Mouse (Mus musculus): Measurements from ENCODE around the gene Tex46.
A peak's percentile ranks its signal among the peaks of the same experiment; 100 is the strongest.

Gene Tex46

DNA sequence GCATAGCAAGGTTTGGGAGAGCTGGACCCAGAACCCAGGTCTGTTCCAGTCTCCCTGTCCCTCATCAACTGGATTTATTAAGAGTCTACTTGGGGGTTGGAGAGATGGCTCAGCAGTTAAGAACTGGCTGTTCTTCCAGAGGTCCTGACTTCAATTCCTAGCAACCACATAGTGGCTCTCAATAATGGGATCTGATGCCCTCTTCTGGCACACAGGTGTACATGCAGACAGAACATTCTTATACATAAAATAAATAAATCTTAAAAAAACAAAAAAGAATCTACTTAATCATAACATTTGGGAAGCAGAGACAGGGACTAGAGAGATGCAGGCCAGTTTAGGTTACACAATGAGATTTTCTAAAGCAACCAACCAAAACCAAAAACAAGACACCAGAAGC is 25.8 kb downstream of the Tex46 start:
- no peak for DNase-seq

DNA sequence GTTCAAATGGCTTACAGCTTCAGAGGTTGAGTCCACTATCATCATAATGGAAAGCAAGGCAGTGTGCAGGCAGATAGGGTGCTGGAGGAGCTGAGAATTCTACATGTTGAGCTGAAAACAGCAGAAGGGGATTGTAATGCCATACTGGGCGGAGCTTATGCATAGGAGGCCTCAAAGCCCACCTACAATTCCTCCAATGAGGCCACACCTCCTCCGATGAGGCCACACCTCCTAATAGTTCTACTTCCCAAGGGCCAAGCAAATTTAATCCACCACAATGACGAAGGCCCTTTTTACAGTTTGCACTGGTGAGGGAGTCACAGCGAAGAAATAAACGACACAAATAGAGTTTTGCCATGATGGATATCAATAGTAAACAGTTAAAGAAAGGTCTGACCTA is 26.3 kb downstream of the Tex46 start:
- DNase-seq = no peak

DNA sequence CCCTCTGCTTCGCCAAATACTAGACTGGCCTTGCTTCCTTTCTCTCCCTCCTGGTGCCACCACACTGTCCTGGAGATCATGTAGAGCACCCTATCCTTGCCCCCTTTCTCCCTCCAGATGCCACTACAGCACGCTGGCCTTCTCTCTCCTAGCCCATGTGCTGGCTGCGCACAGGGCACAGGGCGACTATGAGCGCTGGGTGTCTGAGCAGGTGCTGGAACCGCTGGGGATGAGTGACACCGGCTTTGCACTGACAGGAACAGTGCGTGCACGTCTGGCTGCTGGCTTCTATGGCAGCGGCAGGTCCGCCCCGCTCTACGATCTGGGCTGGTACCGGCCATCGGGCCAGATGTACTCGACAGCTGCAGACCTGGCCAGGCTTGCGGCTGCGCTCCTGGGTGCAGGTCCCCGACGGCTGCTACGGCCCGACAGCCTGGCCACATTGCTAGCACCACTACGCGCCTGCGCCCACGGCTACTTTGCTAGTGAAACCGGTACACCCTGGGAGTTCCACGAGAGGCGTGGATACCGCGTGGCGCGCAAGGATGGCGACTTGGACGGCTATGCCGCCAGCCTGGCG is 26.8 kb downstream of the Tex46 start:
- DNase-seq = no peak

DNA sequence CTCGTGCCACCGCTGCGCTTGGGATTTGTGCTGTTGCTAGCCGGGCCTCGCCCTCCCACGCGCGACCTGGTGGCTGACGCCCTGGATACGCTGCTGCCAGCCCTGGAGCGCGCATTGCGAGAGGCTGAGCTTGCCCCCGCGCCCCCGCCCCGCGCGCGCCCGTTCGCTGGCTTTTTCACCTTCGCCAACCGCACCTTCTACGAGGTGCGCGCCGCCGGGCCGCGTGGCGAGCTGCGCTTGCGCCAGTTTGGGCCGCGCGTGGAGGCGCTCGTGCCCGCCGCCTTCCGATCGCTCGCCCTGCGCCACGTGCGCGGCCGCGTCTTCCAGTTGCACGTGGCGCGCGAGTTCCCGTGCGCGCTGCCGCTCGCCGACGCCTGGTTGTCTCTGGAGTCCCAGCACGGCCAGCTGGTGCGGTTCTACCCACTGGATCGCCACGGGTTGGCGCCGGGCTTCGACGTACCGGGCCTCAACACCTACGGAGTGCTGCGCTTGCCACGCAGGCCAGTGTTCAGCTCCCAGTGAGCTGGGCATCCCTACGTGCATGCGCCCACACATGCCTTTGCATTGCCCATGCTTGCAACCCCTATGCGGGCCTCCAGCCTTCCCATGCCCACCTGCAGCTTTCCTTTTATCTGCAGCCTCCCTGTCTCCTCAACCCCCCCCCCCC is 27.5 kb downstream of the Tex46 start:
- DNase-seq = no peak

DNA sequence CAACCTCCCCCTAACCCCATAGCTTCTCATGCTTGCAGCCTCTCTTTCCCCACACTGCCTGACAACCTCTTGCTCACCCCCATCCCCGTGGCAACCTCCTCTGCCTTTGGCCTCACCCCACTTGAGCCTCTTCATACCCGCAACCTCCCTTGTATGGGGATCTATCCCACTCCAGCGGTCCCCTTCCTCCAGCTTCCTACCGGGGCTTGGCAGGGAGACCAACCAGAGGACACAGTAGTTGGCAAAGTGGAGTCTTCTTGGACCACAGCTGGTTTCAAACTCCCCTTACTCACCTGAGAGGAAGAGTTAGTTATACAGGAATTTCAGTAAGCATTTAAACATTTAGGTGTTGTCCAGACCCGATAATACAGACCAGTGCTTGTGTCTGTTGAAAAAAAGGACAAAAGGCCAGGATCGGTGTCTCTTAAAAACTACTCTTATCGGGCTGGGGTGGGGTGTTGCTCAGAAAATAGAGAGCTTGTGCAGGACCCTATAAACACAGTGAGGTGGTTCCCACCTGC is 28.1 kb downstream of the Tex46 start:
- DNase-seq = no peak

DNA sequence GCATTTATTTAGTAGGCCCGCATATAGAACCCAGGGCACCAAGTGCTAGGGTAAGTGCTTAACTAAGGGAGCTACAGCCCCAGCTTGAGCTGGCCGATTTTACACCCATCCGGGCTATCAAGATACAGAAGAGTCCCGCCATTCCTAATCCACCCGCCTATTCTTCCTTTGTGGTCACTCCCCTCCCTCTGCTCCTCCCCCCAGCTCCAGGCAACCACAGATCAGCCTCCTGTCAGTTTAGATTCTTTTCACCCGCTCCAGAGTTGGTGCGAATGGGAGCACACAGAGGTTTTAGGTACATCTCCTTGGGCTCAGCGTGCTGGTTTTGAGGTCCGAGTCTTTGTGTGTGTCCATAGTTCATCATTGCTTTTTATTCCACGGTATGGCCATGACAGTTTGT is 28.7 kb downstream of the Tex46 start:
- no peak for DNase-seq

DNA sequence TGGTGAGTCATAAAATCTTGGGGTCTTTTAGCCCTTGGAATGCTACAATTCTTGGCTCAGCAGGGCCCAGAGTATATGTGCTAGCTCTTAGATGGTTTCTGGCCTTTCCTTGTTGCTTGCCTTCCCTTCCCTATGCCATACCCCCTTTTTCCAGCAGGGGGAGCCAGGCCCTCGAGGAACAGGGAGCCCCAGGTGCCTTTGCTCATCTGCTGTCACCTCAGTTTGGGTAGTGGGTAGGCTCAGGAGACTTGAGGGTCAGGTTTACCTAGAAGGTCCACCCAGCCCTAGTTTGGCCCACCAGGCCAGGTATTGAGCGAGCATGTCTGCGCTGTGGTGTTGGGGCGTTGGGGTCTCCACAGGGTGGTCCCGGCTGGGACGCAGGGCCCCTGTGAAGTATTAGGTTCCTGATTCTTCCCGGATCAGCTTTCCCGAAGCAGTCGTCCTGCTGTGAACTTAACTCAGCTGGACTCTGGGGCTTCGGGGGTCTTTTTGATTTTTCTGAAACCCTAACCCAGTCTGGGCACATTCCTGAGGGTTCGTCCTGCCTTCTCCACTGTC is 38.8 kb downstream of the Tex46 start:
- DNase-seq = peak; percentile 30 to 40

DNA sequence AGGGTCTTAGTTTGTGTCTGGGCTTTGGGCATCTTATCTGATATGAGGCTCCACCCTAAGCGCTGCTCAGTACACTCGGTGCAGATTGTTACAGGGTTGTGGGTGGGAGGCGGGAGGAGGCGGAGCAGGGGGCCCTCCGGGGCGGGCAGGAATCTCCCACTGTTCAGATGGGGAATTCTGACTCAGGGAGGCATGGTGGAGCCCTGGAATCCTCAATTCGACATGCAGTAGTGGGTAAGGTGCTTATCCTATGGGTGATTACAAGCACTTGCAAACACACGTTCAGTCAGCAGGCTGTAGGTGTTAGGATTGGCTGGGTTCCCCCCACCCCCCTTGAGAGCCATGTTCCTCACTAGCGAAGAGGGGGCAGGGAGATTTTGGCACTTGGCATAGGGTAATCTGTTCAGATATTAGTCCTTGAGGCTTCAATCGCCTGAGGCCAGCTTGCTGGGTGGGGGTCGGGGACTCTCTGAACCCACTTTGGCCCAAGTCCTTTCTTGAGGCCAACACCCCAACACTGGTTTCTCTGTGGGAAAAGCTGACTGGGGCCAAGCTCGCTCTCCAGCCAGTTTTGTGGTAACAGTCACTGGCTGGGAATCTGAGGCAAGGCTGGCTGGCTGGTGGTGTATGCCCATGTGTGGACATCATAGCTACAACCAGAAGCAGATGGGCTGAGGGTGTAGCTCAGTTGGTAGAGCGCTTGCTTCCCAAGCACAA is 39.4 kb downstream of the Tex46 start:
- no peak for DNase-seq

DNA sequence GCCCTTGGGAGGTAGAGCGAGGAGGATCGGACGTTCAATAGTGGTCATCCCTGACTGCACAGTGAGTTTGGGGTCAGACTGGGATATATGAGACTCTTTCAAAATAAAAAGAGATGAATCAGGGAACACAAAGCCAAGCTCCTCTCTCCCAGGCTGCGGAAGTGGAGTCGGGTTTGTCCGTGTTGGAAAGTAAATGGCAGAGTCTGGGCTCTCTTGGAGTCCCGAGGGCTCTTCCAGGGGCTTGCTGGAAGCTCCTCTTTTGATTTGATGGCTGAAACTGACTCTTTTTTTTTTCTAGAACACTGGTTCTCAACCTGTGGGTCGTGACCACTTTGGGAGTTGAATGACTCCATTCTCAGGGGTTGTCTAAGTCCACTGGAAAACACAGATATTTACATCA is 40.0 kb downstream of the Tex46 start:
- DNase-seq = no peak

DNA sequence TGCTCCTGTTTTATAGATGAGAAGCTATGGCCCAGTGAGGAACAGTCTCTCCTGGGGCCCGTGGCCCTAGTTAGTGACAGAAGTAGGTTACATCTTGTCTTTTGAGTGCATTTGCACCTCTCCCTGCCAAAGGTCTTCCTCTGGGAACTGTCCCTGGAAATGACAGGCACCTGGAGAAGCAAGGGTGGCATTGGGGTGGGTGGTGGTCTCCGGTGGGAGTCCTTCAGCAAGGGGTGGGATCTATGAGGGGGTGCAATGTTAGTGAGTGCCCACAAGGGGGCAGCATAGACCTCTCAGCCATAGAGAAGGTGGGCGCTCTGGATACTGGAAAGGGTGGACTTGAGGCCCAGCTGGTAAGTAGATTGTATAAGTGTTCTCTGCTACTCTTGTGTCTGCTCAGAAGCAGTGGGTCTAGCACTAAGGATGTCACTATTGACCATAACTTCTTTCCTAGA is 41.1 kb downstream of the Tex46 start:
- DNase-seq = no peak

DNA sequence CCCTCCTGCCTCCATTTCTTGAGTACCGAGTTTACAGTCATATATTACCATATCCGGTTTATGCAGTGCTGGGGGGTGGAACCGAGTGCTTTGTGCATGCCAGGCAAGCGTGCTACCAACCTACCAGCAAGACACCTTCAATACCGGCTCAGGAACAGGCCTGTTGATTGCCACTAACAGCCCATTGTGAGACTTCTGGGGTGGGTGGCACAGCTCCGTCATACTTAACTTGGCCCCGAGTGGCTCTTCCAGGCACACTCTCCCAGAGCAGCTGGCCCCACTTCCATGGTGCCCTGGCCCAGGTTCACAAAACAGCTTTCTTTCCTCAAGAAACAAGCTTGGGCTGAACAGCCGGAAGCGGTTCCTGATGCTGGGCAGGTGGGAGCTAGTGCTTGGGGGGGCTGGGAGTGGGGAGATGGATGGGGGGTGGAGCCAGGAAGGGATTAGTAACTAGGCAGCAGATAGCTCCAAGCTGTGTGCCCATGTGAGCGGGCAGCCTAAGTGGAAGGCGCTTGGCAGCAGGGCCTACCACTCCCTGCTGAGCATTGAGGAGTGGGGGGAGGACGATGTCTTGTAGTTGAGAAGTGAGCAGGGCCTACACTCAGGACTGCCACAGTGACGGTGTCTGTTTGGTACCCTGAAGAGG is 41.8 kb downstream of the Tex46 start:
- DNase-seq = no peak

DNA sequence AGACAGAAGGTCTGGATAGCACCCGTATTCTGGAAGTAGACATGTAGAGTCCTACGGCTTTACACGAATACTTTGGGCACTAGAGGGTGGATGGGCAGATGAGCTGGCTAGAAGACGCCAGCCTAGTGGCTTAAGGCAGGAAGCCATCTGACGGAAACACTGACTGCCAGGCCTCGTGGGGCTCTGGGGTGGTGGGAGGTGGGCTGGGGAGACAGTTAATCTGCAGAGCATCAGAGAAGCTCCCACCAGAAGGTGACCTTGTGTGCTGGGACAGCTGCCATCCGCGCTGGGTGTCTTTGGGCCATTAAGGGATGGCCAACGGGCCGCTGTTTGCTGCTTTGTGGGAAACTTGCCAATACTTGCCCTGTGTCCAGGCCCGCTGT is 42.3 kb downstream of the Tex46 start:
- DNase-seq = no peak

DNA sequence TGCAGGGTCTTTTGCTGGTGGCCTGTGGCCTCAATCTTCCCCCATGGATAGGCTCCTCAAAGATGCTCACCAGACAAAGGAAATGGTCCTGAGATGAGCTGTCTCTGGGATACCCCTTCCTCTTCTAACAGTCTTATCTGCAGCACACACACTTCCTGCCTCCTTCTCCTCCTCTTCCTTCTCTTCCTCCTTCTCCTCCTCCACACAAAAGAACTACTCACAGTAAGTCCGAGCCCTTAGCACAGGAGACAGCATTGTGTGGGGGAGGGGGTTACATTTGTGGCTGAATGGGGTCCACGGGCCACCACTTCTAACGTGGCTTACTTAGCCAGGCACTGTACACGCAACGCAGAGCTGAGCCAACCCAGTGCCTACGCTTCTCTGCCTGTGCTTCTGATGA is 42.8 kb downstream of the Tex46 start:
- DNase-seq = no peak

DNA sequence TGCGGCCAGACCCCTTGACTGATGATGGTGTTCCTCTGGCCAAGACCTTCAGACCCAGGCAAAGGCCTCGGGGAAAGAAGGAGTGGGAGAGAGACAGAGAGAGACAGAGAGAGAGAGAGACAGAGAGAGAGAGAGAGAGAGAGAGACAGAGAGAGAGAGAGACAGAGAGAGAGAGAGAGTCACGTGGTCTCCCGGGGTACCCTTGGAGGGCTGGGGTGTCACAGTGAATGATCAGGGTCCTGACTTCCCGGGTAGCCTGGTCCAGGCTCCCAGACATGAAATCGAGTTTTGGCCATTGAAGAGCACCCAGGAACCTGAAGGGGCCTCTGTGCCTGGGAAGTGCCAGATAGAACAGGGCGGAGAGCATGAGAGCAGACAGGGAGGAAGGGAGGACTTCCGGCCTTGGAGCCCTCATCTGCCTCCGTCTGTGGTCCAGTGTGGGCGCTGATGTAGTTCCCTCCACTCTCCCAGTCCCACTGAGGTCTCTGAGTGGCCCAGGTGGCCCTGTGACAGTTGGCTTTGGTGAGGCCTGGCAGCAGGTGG is 43.5 kb downstream of the Tex46 start:
- DNase-seq = no peak

DNA sequence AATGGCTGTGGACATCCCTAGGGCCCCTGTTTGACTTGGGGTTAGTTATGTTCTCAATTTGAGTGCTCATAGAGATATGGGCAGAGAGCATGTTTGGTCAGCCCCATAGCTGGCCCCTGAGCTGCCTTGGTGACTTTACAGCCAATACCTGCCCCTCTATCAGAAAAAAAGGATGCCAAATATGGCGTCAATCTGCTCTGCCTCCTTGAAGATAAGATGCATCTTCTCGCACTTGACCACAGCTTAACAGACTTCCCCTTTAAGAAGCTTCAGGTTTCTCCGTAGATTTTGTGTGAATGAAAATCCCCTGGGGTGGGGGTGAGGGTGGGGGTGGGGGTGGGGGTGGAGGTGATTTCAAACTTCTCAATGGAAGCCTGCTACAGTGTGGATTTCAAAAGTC is 47.7 kb downstream of the Tex46 start:
- DNase-seq = no peak
